Mouse (Mus musculus) heart, embryonic 13.5 days (tissue): ENCODE measurements around the gene Erg28. TPM values are rescaled to one million over a fixed set of nuclear protein-coding genes. Genes with fewer than 3 reads are reported as not detected.

Source experiments
- ATAC-seq: fragments of 200-750 bp; cut with Nextera tagmentation; 2 replicates; pipeline ENCODE4 v1.8.0; 2017; ENCODE audit warnings: moderate TSS enrichment; ENCODE audit not compliant: insufficient number of reproducible peaks, low FRiP score, low TSS enrichment; ENCODE audit errors: extremely low read depth
- H3K27ac ChIP-seq: fragments of 300-500 bp; sonication (generic); replicated peaks from 2 replicates; pipeline ENCODE4 v1.5.1; 2015; ENCODE audit warnings: moderate library complexity, mild to moderate bottlenecking, inconsistent platforms
- H3K27me3 ChIP-seq: fragments of 300-500 bp; sonication (generic); replicated peaks from 2 replicates; pipeline ENCODE4 v1.6.1; 2015; ENCODE audit warnings: mild to moderate bottlenecking, inconsistent platforms
- H3K36me3 ChIP-seq: fragments of 300-500 bp; sonication (generic); 2 replicates; pipeline ENCODE4 v1.6.1; 2015; ENCODE audit warnings: mild to moderate bottlenecking, inconsistent platforms
- H3K4me1 ChIP-seq: fragments of 300-500 bp; sonication (generic); 2 replicates; pipeline ENCODE4 v1.6.1; 2015; ENCODE audit warnings: inconsistent platforms
- H3K4me2 ChIP-seq: fragments of 300-500 bp; sonication (generic); 2 replicates; pipeline ENCODE4 v1.6.1; 2015; ENCODE audit warnings: inconsistent platforms, mild to moderate bottlenecking, moderate library complexity
- H3K4me3 ChIP-seq: fragments of 300-500 bp; sonication (generic); 2 replicates; pipeline ENCODE4 v1.5.1; 2015; ENCODE audit warnings: moderate library complexity, mild to moderate bottlenecking, inconsistent platforms
- H3K9ac ChIP-seq: fragments of 300-500 bp; sonication (generic); 2 replicates; pipeline ENCODE4 v1.6.1; 2015; ENCODE audit warnings: inconsistent platforms, mild to moderate bottlenecking, moderate library complexity
- H3K9me3 ChIP-seq: fragments of 300-500 bp; sonication (generic); 2 replicates; pipeline ENCODE4 v1.6.1; 2016; ENCODE audit warnings: inconsistent platforms
- WGBS: fragments of 180-500 bp; shearing (Covaris S2); methylation state at CpG from one replicate; pipeline ENCODE4 v1.1.7; 2015; ENCODE audit warnings: mixed read lengths; 5-methylcytosine and 5-hydroxymethylcytosine counted together
- polyA plus RNA-seq: library from polyadenylated mRNA; unstranded; fragments of >200 nt; fragmentation: Nextera tagmentation; extraction: Ambion mirVana; gene quantifications from 2 replicates; pipeline ENCODE4 v1.2.1, GENCODE M21; 2015

The Erg28 gene
- polyA plus RNA-seq, 1 experiment from 2014 or later, result 65.7 TPM

GRCm38 (mm10) chr12:85813599-85813998 lies 10.8 kb downstream of the Erg28 start:
- peak overlapping the region; percentile 76 for H3K27ac ChIP-seq
- H3K4me1 ChIP-seq, result peaks cover 50% of the 10 kb centered on the region
- no peak for ATAC-seq
- peaks cover 63% of the 10 kb centered on the region for H3K36me3 ChIP-seq
- H3K9ac ChIP-seq, result peak overlapping the region; percentile 44
- H3K4me3 ChIP-seq, result no peak overlapping the region
- H3K9me3 ChIP-seq, result no peaks in the 10 kb centered on the region
- no peak overlapping the region for H3K4me2 ChIP-seq
- 53% methylated on average over 2 of the region's 2 CpGs for WGBS
- no peaks in the 10 kb centered on the region for H3K27me3 ChIP-seq

- H3K4me2 ChIP-seq, result no peak overlapping the region
- H3K4me1 ChIP-seq, result peaks cover 39% of the 10 kb centered on the region
- H3K9me3 ChIP-seq, result no peaks in the 10 kb centered on the region; the same call in 1 of the 2 replicates
- H3K27ac ChIP-seq, result no peak overlapping the region
- no peak overlapping the region for H3K9ac ChIP-seq
- H3K36me3 ChIP-seq, result peaks cover 49% of the 10 kb centered on the region
- WGBS, result 93% methylated on average over 4 of the region's 4 CpGs
- no peaks in the 10 kb centered on the region for H3K27me3 ChIP-seq
- no peak for ATAC-seq
- no peak overlapping the region for H3K4me3 ChIP-seq
These were observed 12.7 kb downstream of the Erg28 start for GRCm38 (mm10) chr12:85811676-85812075.

- no peak overlapping the region for H3K4me3 ChIP-seq
- peaks cover 39% of the 10 kb centered on the region for H3K4me1 ChIP-seq
- ATAC-seq, result no peak
- H3K9ac ChIP-seq, result no peak overlapping the region
- H3K9me3 ChIP-seq, result no peaks in the 10 kb centered on the region; the same call in 1 of the 2 replicates
- no peaks in the 10 kb centered on the region for H3K27me3 ChIP-seq
- no peak overlapping the region for H3K27ac ChIP-seq
- H3K4me2 ChIP-seq, result no peak overlapping the region
- peaks cover 42% of the 10 kb centered on the region for H3K36me3 ChIP-seq
These were observed 13.4 kb downstream of the Erg28 start for GRCm38 (mm10) chr12:85810959-85811358.

- 14% methylated on average over 6 of the region's 6 CpGs for WGBS
- ATAC-seq, result no peak
- peaks cover 39% of the 10 kb centered on the region for H3K4me1 ChIP-seq
- peak overlapping the region; percentile 27 for H3K4me2 ChIP-seq
- no peaks in the 10 kb centered on the region; the same call in 1 of the 2 replicates for H3K9me3 ChIP-seq
- peaks cover 38% of the 10 kb centered on the region for H3K36me3 ChIP-seq
- peak overlapping the region; percentile 67 for H3K27ac ChIP-seq
- no peaks in the 10 kb centered on the region for H3K27me3 ChIP-seq
- no peak overlapping the region for H3K4me3 ChIP-seq
- H3K9ac ChIP-seq, result 0 out of 2 replicates have a peak overlapping the region, but pooled peaks have one; percentile 11
These were observed 14.6 kb downstream of the Erg28 start for GRCm38 (mm10) chr12:85809726-85810125.

- no peak for ATAC-seq
- Histone ChIP-seq H3K4me2 (no peak overlapping the region), H3K4me1 (no peaks in the 10 kb centered on the region), H3K9me3 (no peaks in the 10 kb centered on the region), H3K27ac (no peak overlapping the region), H3K36me3 (peaks cover 4% of the 10 kb centered on the region; the same call in 1 of the 2 replicates), H3K4me3 (no peak overlapping the region), H3K27me3 (no peaks in the 10 kb centered on the region), H3K9ac (no peak overlapping the region)
- WGBS, result 54% methylated on average over 9 of the region's 9 CpGs
These were observed 24.3 kb downstream of the Erg28 start for GRCm38 (mm10) chr12:85800031-85800430.

GRCm38 (mm10) chr12:85795551-85795950 lies 28.8 kb downstream of the Erg28 start:
- Histone ChIP-seq H3K9ac (no peak overlapping the region), H3K4me1 (peaks cover 10% of the 10 kb centered on the region), H3K27me3 (no peaks in the 10 kb centered on the region), H3K36me3 (no peaks in the 10 kb centered on the region), H3K4me3 (no peak overlapping the region), H3K9me3 (no peaks in the 10 kb centered on the region), H3K4me2 (no peak overlapping the region), H3K27ac (no peak overlapping the region)
- no peak for ATAC-seq
- 55% methylated on average over 1 of the region's 1 CpGs for WGBS

- Histone ChIP-seq H3K27me3 (no peaks in the 10 kb centered on the region), H3K4me2 (no peak overlapping the region), H3K9me3 (no peaks in the 10 kb centered on the region), H3K4me3 (no peak overlapping the region), H3K9ac (no peak overlapping the region), H3K27ac (no peak overlapping the region), H3K4me1 (peaks cover 10% of the 10 kb centered on the region), H3K36me3 (no peaks in the 10 kb centered on the region)
- no peak for ATAC-seq
- 61% methylated on average over 2 of the region's 2 CpGs for WGBS
These were observed 30.3 kb downstream of the Erg28 start for GRCm38 (mm10) chr12:85794094-85794493.

GRCm38 (mm10) chr12:85792821-85793346 lies 31.5 kb downstream of the Erg28 start:
- H3K36me3 ChIP-seq, result no peaks in the 10 kb centered on the region
- H3K4me2 ChIP-seq, result no peak overlapping the region
- 41% methylated on average over 6 of the region's 6 CpGs for WGBS
- no peak overlapping the region for H3K4me3 ChIP-seq
- no peak for ATAC-seq
- no peak overlapping the region for H3K9ac ChIP-seq
- peaks cover 10% of the 10 kb centered on the region for H3K4me1 ChIP-seq
- no peaks in the 10 kb centered on the region for H3K9me3 ChIP-seq
- H3K27ac ChIP-seq, result no peak overlapping the region
- no peaks in the 10 kb centered on the region for H3K27me3 ChIP-seq

- peaks cover 10% of the 10 kb centered on the region for H3K4me1 ChIP-seq
- H3K27ac ChIP-seq, result no peak overlapping the region
- no peak for ATAC-seq
- H3K9me3 ChIP-seq, result no peaks in the 10 kb centered on the region
- no peaks in the 10 kb centered on the region for H3K36me3 ChIP-seq
- 75% methylated on average over 4 of the region's 4 CpGs for WGBS
- H3K4me2 ChIP-seq, result no peak overlapping the region
- no peak overlapping the region for H3K4me3 ChIP-seq
- no peak overlapping the region for H3K9ac ChIP-seq
- no peaks in the 10 kb centered on the region for H3K27me3 ChIP-seq
These were observed 32.2 kb downstream of the Erg28 start for GRCm38 (mm10) chr12:85792158-85792557.

GRCm38 (mm10) chr12:85784916-85785815 lies 39.2 kb downstream of the Erg28 start:
- Histone ChIP-seq H3K4me2 (no peak overlapping the region), H3K36me3 (0 out of 2 replicates have a peak, but pooled peaks cover 2% of the 10 kb centered on the region), H3K9ac (no peak overlapping the region), H3K4me3 (no peak overlapping the region), H3K4me1 (no peaks in the 10 kb centered on the region), H3K27ac (no peak overlapping the region), H3K27me3 (no peaks in the 10 kb centered on the region), H3K9me3 (no peaks in the 10 kb centered on the region)
- WGBS, result 67% methylated on average over 19 of the region's 19 CpGs
- no peak for ATAC-seq

GRCm38 (mm10) chr12:85781606-85782005 lies 42.7 kb downstream of the Erg28 start:
- Histone ChIP-seq H3K27ac (no peak overlapping the region), H3K9me3 (no peaks in the 10 kb centered on the region), H3K9ac (no peak overlapping the region), H3K4me2 (no peak overlapping the region), H3K27me3 (no peaks in the 10 kb centered on the region), H3K4me3 (no peak overlapping the region), H3K36me3 (no peaks in the 10 kb centered on the region), H3K4me1 (no peaks in the 10 kb centered on the region)
- WGBS, result 82% methylated on average over 3 of the region's 3 CpGs
- no peak for ATAC-seq
